Mouse (Mus musculus) cerebellum, postnatal 25 days (tissue): ENCODE data around the gene Fgr.

Experiments
- DNase-seq, 2 experiments: peaks; one replicate each; pipeline ENCODE4 v3.0.0; 2021; ENCODE audit warnings: mixed read lengths in 2 of 2

Gene Fgr

GRCm38 (mm10) chr4:133016677-133017415, 43.0 kb downstream of the Fgr start:
- DNase-seq: peak; percentile 18 to 27

DNA sequence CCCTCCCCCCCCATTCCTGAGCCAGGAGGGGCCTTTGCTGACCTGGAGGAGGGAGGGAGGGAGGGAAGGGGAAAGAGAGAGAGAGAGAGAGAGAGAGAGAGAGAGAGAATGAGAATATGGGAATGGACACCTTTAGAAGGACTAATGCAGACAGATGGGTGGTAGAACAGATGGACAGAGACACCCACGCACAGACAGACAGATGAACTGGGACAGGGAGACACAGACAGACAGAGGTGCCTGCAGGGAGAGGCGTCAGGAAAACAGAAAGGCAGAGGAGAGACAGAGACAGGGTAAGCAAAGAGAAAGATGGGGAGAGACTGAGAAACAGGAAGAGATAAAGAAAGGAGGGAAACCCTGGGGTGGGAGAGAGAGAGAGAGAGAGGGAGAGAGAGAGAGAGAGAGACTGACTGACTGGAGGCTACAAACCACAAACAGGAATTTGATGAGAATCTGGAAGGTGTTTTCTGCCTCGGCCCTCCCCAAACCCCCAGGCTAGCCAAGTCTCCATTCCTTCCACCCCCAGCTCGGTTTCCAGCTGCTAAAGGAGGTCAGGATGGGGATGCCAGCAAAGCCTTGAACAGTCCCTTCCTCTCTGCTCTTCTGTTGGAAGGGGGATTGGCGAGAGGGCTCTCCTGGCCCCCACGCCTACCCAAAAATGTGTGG, 43.8 kb downstream of the Fgr start:
- DNase-seq: peak in 1 of 2 experiments; percentile 17

- peak in 1 of 2 experiments; percentile 17 for DNase-seq
These were observed 44.4 kb downstream of the Fgr start for GRCm38 (mm10) chr4:133018263-133018798.

DNA sequence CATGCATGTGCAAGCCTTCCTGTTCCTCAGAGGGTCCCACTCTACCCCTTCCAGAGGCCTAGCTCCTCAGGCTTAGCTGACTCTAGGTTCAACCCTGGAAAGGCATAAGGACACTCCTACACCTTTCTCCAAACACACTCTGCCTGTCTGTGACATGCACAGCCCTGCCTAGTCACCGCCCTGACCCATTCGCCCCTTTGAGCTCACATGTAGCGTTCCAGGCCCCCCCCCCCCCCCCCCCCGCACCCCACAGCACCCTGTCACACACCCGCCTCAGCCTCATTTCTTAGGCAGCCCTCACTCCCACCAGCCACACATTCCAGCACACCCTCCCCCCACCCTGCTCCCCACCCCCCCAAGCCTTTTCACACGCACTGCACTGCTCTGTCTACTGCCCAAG, 46.8 kb downstream of the Fgr start:
- DNase-seq: no peak

DNA sequence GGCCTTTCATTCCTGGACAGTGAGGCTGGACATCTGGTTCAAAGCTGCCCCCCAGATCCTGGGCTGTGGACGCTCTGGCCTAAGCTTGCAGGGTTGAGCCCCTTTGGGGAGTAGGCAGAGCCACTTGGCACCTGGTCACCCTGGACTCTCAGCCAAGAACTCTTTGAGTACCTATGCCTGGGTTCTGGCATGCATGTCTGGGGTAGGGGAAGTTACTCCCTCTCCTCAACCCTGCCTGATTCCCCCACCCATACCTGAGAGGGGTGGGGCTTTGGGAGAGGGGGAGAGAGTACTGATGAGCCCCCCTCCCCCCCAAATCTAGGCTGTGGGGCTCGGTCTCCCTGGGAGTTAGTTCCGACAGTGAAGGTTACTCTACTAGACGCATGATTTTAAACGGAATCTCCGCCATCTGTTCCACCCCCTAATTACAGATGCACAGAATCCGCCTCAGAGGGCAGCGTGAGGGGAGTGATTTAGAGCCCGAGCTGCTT, 47.3 kb downstream of the Fgr start:
- DNase-seq: peak; percentile 67 to 71

DNA sequence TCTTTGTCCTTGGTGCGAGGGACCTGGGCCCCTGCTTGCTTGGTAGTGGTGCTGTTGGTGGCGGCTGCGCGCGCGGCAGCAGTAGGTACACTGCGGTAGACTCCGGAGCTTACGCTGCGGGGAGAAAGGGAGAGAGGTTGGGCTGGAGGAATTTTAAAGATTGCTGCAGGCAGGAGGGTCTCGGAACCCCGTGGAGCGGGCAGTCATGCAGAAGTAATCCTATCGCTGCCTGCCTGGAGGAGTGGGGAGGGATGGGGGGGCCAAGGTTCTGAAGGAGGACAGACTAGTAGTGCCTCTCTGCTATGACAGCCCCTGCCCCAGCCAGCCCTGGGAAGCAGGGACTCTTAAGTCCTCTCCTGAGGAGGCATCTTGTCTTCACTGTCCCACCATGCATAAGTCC, 48.3 kb downstream of the Fgr start:
- DNase-seq: peak in 1 of 2 experiments; percentile 61

- peak in 1 of 2 experiments; percentile 35 for DNase-seq
These were observed 49.2 kb downstream of the Fgr start for GRCm38 (mm10) chr4:133022954-133023635.

GRCm38 (mm10) chr4:133023636-133024035, 49.7 kb downstream of the Fgr start:
- peak; percentile 27 to 63 for DNase-seq

- DNase-seq: no peak
These were observed 50.5 kb downstream of the Fgr start for GRCm38 (mm10) chr4:133024404-133024803.

DNA sequence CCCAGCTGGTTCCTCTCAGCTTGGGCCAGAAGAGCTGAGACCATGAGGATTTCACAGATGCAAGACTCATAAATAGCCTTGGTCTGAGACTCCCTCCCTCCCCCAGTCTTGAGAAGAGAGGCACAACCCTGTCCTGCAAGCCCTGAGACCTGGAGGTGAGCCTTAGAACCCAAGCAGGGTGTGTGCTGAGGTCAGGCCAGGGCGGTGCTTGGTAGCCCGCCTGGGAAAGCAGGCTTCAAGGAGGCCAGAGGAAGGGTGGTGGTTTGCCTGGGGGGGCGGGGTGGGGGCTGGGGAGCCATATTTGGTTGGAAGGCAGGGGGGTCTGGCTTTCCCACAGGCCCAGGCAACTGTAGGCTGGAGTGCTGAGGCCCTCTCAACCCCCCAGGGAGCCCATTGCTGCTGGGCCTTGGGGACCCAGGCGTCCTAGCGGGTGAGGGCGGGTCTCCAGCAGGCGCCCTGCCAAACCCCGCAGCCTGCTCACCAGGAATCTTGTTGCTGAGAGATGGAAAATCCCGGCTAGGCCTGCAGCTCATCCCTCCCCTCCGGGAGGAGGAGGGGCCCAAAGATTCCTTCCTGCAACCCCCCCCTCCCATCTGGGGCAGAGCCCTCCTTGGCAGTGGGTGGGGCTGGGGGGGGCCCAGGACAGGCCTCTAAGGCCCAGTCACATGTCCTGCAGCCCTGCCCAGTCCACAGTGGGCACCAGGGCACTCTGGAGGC, 51.2 kb downstream of the Fgr start:
- DNase-seq: peak; percentile 40 to 58

- DNase-seq: no peak
These were observed 52.4 kb downstream of the Fgr start for GRCm38 (mm10) chr4:133026272-133026671.

DNA sequence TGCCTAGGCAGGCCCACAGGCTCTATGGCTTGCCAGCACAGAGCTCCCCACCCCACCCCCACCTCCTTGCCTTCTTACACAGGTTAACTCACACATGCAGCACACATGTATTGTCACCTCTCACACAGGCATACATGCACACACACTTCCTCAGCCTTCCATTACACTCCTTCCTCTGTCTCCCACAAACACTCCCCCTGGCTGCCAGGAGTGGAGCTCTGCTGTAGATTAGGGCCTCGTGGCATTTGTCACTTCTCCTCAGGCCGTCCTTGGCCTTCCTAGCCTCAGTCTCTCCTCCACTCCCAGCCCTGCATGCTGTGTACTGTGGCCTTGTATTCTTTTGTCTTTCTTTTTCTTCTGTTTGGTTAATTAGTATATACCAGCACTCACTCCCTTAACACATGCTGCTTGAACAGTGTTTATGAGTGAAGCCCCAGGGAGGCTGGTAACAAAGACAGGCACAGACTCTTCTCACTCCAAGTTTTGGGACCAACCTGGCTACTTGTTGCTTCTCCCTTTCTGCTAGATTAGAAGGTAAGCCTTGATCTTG, 53.0 kb downstream of the Fgr start:
- DNase-seq: no peak

DNA sequence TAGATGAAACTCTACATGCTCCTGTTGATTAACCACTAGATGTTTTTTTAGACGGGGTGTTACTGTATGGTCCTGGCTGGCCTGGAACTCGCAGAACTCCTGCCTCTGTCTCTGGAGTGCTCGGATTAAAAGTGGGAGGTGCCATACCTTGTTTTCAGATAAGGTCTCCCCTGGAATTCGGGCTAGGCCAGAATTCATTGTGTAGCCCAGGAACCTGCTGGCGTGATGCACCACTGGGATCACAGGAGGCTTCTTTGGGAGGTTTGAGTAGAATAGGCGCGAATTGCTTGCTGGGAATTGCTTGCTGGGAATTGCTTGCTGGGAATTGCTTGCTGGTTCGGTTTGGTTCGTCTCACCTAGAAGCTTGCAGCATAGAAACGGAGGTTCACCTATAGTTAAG, 53.8 kb downstream of the Fgr start:
- DNase-seq: no peak

DNA sequence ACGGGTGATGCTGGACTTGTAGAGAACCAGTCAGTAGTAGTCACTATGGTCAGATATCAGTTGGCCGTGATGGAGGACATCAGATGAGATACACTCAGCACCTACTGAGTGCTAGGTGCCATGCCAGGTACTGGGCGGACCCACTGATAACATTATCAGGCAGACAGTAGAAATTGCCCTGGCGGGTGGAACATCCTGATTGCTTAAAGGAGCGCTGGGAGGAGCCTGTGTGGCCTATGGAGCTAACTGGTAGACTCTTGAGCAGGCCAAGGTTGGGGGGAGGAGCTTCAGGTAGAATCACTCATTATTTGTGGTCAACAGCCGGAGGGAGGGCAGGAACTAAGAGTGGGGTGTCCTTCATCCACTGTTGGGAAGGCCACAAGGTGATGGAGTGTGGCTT, 54.3 kb downstream of the Fgr start:
- no peak for DNase-seq

- DNase-seq: no peak
These were observed 55.0 kb downstream of the Fgr start for GRCm38 (mm10) chr4:133028875-133029274.

DNA sequence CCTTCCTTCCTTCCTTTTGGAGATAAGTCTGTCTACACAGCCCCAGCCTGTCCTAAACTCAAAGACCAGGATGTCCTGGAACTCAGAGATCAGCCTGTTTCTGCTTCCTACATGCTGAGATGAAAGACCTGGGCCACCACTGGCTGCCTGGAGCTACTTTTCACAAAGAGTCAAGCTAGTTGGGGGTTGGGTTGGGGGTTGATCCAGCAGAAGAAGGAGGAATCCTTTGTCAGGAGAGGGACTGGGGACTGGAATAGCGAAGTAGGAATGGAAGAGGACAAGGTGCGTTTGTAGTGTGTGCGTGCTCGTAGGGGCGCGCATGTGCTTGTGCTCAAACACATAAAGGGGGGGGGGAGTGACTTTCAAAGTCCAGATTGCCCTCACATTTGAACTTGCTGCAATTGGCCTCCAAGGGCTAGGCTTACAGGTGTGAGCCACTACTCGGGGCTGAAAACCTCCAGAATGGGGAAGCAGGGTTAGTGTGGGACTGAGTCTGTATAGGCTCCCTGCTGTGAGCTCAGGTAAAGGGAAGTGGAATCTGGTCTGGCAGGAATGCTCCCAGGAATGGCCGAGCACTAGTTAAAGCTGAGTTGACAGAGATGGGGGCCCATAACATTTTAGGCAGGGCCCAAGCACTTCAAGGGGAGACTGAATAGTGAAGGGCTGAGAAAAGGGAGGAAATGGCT, 58.7 kb downstream of the Fgr start:
- DNase-seq: no peak

- no peak for DNase-seq
These were observed 60.6 kb downstream of the Fgr start for GRCm38 (mm10) chr4:133034478-133034877.

GRCm38 (mm10) chr4:133035446-133035845, 61.6 kb downstream of the Fgr start:
- no peak for DNase-seq

GRCm38 (mm10) chr4:133035946-133036345, 62.1 kb downstream of the Fgr start:
- no peak for DNase-seq

GRCm38 (mm10) chr4:133037293-133037692, 63.4 kb downstream of the Fgr start:
- DNase-seq: peak in 1 of 2 experiments; percentile 64

- DNase-seq: no peak
These were observed 63.9 kb downstream of the Fgr start for GRCm38 (mm10) chr4:133037798-133038197.
